Mouse (Mus musculus): ENCODE results near the gene Bmper.

- no peak for TF ChIP-seq EP300 (optimal IDR thresholded peaks at IDR 0.05)
- no peak for TF ChIP-seq CTCF (IDR thresholded peaks at IDR 0.05; ENCODE audit: low read depth)
These were observed 17.1 kb upstream of the Bmper start for GRCm38 (mm10) chr9:23205757-23206156.

Measured in stomach, postnatal 0 days (tissue).